Mouse (Mus musculus): ENCODE results near the gene Wwc2. TPM values are rescaled to one million over a fixed set of nuclear protein-coding genes. Genes with fewer than 3 reads are reported as not detected.

The Wwc2 gene
- polyA plus RNA-seq, 1 experiment from 2014 or later: 18.0 TPM

DNA sequence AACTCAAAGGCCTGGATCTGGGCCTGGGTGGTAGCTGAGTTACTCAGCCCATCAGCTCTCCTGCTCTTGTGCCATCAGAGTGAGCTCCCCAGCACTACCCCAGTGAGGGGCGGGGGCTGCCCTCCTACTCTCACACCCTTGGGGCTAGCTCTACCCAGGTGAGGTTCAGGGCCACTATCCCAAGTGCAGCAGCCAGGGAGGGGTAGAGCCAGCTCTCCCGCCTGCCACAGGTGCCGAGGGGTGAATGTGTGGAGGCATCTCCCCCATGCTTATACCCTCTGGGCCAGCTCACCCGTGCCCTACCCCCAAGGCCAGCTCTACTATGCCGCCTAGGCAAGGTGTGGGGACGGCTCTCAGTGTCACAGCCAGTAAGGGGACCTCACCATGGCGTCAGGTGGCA, 75.8 kb downstream of the Wwc2 start:
- no peak overlapping the region for H3K4me2 ChIP-seq
- H3K27me3 ChIP-seq: no peaks in the 10 kb centered on the region
- H3K36me3 ChIP-seq: peaks cover 10% of the 10 kb centered on the region
- H3K9ac ChIP-seq: no peak overlapping the region
- WGBS: 89% methylated on average over 7 of the region's 7 CpGs
- H3K4me3 ChIP-seq (replicated peaks): no peak overlapping the region
- ATAC-seq (replicated peaks; ENCODE audit: low FRiP score): 0 out of 2 replicates have a peak, but pooled peaks have one; percentile 36
- 0 out of 2 replicates have a peak, but pooled peaks cover under 1% of the 10 kb centered on the region for H3K9me3 ChIP-seq (replicated peaks)
- no peak overlapping the region for H3K27ac ChIP-seq
- H3K4me1 ChIP-seq: peaks cover 37% of the 10 kb centered on the region

DNA sequence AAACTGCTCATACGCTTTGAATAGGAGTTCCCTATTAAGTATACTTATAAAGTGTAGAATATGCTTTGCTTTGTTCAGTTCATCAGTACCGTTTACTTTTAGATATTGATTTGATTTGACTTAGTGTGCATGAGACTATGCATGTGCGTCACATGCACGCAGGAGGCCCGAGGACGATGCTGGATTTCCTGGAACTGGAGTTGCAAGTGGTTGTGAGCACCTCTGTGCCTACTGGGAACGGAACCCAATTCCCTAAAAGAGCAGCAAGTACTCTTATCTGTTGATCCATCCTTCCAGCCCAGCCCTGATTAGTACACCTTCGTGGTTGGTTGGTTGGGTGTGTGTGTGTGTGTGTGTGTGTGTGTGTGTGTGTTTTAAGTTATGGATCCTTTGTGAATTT, 76.6 kb downstream of the Wwc2 start:
- Histone ChIP-seq H3K4me2 (no peak overlapping the region), H3K4me1 (peaks cover 37% of the 10 kb centered on the region), H3K9ac (no peak overlapping the region), H3K27ac (no peak overlapping the region), H3K9me3 (replicated peaks) (peaks cover 6% of the 10 kb centered on the region), H3K27me3 (no peaks in the 10 kb centered on the region), H3K4me3 (replicated peaks) (no peak overlapping the region), H3K36me3 (peaks cover 13% of the 10 kb centered on the region; the same call in 1 of the 2 replicates)
- no peak for ATAC-seq (replicated peaks; ENCODE audit: low FRiP score)
- WGBS: 76% methylated on average over 8 of the region's 8 CpGs

DNA sequence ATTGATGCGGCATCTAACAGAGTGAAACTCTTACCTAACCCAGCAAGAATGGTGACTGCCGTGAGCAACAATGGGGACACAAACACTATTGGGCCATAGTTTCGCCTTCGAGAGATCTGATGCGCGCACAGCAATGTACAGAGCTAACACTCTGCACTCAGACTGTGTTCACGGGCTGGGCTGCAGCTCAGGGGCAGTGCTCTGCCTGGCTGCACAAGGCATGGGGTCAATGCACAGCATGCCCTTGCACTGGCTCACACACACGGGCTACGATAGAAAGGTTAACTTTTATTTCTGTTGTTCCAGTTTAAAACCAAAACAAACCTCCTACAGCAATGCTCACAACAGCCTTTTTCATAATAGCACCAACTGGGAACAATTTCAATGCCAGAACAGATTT, 77.1 kb downstream of the Wwc2 start:
- H3K36me3 ChIP-seq: peaks cover 8% of the 10 kb centered on the region; the same call in 1 of the 2 replicates
- H3K27ac ChIP-seq: no peak overlapping the region
- H3K9ac ChIP-seq: no peak overlapping the region
- peaks cover 37% of the 10 kb centered on the region for H3K4me1 ChIP-seq
- 57% methylated on average over 9 of the region's 9 CpGs for WGBS
- no peaks in the 10 kb centered on the region for H3K27me3 ChIP-seq
- no peak overlapping the region for H3K4me2 ChIP-seq
- ATAC-seq (replicated peaks; ENCODE audit: low FRiP score): peak; percentile 96
- H3K4me3 ChIP-seq (replicated peaks): no peak overlapping the region
- H3K9me3 ChIP-seq (replicated peaks): peaks cover 6% of the 10 kb centered on the region

DNA sequence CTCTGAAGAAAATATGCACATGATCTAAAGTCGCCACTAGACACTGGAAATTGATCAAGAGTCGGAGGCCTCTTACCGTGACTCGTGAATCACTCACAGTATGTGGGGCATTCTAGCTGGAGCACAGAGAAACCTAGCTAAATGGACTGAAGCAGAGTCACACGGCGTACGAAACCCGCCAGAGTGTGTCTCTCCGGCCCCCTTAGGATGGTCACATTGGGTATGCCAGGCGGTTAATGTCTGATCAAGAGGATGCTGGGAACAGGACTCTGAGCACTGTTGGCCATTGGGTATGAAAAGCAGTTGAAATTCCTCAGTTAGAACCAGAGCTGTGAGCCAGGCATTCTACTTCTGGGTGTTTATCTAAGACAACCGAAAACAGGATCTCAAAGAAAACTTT, 81.0 kb downstream of the Wwc2 start:
- 96% methylated on average over 11 of the region's 11 CpGs for WGBS
- H3K36me3 ChIP-seq: peaks cover 5% of the 10 kb centered on the region; the same call in 1 of the 2 replicates
- peaks cover 10% of the 10 kb centered on the region for H3K4me1 ChIP-seq
- no peaks in the 10 kb centered on the region for H3K27me3 ChIP-seq
- no peak overlapping the region for H3K9ac ChIP-seq
- H3K4me3 ChIP-seq (replicated peaks): no peak overlapping the region
- no peak overlapping the region for H3K4me2 ChIP-seq
- no peak for ATAC-seq (replicated peaks; ENCODE audit: low FRiP score)
- H3K9me3 ChIP-seq (replicated peaks): peaks cover 6% of the 10 kb centered on the region
- H3K27ac ChIP-seq: no peak overlapping the region

DNA sequence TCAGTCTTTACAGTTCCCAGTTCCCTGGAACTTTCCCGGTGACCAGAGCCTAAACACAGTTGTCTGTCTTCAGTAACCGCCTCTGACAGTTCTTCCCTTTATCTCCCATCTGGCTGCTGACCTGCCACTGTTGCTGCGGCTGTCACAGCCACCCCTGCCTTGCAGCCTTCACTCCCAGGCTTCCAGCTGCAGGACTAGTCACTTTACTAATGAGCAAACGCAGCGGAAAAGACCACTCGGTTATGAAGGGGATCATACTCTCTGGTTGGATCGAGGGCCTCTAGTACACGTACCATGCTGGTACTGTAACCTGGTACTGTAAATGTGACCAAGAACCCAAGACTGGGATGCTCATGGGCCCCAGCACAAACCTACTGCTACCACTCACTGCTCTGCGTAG, 83.7 kb downstream of the Wwc2 start:
- no peaks in the 10 kb centered on the region for H3K4me1 ChIP-seq
- peaks cover 5% of the 10 kb centered on the region; the same call in 1 of the 2 replicates for H3K36me3 ChIP-seq
- H3K4me3 ChIP-seq (replicated peaks): no peak overlapping the region
- H3K4me2 ChIP-seq: no peak overlapping the region
- no peak for ATAC-seq (replicated peaks; ENCODE audit: low FRiP score)
- H3K9me3 ChIP-seq (replicated peaks): peaks cover 6% of the 10 kb centered on the region
- H3K27ac ChIP-seq: no peak overlapping the region
- 84% methylated on average over 9 of the region's 9 CpGs for WGBS
- H3K27me3 ChIP-seq: no peaks in the 10 kb centered on the region
- H3K9ac ChIP-seq: no peak overlapping the region

DNA sequence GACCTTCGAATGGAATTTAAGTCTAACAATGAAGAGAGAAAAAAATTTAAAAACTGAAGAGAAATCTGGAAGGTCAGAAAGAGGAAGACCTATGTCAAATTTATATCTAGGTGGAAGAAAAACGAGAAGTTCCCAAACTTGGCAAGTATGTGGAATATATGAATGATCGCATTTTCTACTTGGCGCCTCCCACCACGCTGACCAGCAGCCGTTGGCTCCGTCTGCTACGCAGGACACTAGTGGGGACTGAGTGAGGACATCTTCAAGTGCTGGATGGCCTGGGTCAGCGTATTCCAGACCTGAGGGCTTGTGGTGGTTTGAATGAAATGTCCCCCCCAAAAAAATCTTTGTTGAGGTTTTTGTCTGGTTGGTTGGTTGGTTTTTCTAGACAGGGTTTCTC, 84.6 kb downstream of the Wwc2 start:
- H3K36me3 ChIP-seq: peaks cover 5% of the 10 kb centered on the region; the same call in 1 of the 2 replicates
- 93% methylated on average over 9 of the region's 9 CpGs for WGBS
- peaks cover 6% of the 10 kb centered on the region for H3K9me3 ChIP-seq (replicated peaks)
- no peak overlapping the region for H3K4me2 ChIP-seq
- H3K9ac ChIP-seq: no peak overlapping the region
- no peak overlapping the region for H3K4me3 ChIP-seq (replicated peaks)
- H3K27ac ChIP-seq: no peak overlapping the region
- H3K4me1 ChIP-seq: no peaks in the 10 kb centered on the region
- H3K27me3 ChIP-seq: no peaks in the 10 kb centered on the region
- no peak for ATAC-seq (replicated peaks; ENCODE audit: low FRiP score)

DNA sequence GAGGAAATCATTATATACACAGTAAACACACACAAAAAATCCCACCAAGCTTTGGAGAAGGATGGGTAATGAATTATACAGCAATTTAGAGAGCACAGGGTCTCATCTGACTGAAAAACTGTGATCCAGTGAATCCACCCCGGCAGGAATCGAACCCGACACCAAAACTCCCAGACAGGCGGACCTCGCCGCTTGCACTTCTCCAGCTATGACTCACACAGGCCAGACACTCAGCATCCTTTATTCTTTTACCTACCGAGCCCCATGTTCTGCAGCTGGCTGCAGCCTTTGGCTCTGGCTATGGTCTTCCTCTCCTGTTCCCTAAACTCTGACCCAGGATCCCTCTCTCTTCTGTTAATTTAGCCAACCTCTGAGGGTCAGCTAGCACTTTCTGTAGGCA, 85.5 kb downstream of the Wwc2 start:
- H3K4me2 ChIP-seq: no peak overlapping the region
- H3K27me3 ChIP-seq: no peaks in the 10 kb centered on the region
- H3K9me3 ChIP-seq (replicated peaks): peaks cover 6% of the 10 kb centered on the region
- WGBS: 90% methylated on average over 7 of the region's 7 CpGs
- peaks cover 9% of the 10 kb centered on the region for H3K36me3 ChIP-seq
- H3K4me1 ChIP-seq: no peaks in the 10 kb centered on the region
- no peak overlapping the region for H3K9ac ChIP-seq
- no peak for ATAC-seq (replicated peaks; ENCODE audit: low FRiP score)
- no peak overlapping the region for H3K4me3 ChIP-seq (replicated peaks)
- no peak overlapping the region for H3K27ac ChIP-seq

DNA sequence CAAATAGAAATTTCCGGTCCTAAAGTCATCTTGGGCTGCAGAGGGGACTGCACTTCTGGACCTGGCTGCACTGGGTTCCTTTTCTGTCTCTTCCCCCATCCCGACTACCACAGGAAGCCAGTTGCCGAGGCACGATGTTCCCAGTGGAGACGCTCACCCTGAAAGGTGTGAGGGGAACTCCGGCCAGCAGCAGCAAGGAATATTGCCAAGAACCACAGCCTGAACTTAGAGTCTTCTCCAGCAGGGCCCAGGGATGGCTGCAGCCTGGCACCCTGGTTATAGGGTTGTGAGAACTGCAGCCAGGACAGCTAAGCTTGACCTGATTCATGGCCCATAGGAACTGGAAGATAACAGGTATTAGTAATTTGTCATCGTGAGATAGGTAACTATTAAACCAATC, 86.7 kb downstream of the Wwc2 start:
- no peak overlapping the region for H3K27ac ChIP-seq
- no peaks in the 10 kb centered on the region for H3K4me1 ChIP-seq
- H3K9ac ChIP-seq: no peak overlapping the region
- H3K4me3 ChIP-seq (replicated peaks): no peak overlapping the region
- H3K27me3 ChIP-seq: no peaks in the 10 kb centered on the region
- no peak overlapping the region for H3K4me2 ChIP-seq
- H3K36me3 ChIP-seq: peaks cover 14% of the 10 kb centered on the region
- no peak for ATAC-seq (replicated peaks; ENCODE audit: low FRiP score)
- no peaks in the 10 kb centered on the region for H3K9me3 ChIP-seq (replicated peaks)
- 71% methylated on average over 7 of the region's 7 CpGs for WGBS

DNA sequence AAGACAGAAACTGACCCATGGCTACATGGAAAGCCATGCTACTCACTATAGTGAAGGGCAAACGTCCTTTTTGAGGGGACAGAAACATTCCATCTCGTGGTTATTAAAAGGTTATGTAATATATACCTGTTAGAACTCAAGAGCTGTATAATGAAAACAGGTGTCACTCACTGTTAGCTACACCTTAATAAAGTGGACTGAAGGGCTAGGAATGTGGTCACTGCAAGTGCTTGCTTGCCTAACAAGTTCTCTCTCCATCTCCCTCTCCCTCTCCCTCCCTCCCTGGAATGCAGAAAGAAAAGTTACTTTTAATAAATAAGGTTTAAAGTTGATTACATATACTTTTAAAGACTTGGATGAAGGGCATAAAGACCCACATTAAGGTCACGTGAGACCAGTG, 88.0 kb downstream of the Wwc2 start:
- Histone ChIP-seq H3K4me2 (no peak overlapping the region), H3K27ac (no peak overlapping the region), H3K36me3 (peaks cover 24% of the 10 kb centered on the region), H3K9ac (no peak overlapping the region), H3K4me3 (replicated peaks) (no peak overlapping the region), H3K9me3 (replicated peaks) (no peaks in the 10 kb centered on the region), H3K27me3 (no peaks in the 10 kb centered on the region), H3K4me1 (no peaks in the 10 kb centered on the region)
- 91% methylated on average over 3 of the region's 3 CpGs for WGBS
- ATAC-seq (replicated peaks; ENCODE audit: low FRiP score): no peak

DNA sequence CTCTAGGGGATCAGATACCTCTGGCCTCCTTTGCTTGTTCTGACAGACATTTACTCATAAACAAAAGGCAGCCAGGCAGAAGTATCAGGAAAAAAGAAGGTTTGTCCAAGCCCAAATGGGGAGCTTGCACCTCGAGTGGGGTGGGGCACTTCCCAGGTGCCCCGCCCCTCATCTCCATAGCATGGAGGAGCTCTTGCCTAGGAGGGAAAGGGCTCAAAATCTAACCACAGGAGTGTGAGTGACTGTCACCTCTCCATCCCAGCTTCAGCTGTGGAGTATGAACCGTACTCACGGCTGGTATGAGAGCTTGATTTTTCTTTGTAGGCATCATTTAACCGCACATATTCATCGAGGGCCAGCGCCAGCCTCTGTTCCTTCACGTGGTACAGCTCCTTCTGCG, 90.4 kb downstream of the Wwc2 start:
- H3K36me3 ChIP-seq: peaks cover 36% of the 10 kb centered on the region
- no peak overlapping the region for H3K4me2 ChIP-seq
- H3K27me3 ChIP-seq: no peaks in the 10 kb centered on the region
- H3K9ac ChIP-seq: no peak overlapping the region
- H3K4me1 ChIP-seq: no peaks in the 10 kb centered on the region
- 95% methylated on average over 9 of the region's 9 CpGs for WGBS
- no peak overlapping the region for H3K4me3 ChIP-seq (replicated peaks)
- H3K27ac ChIP-seq: no peak overlapping the region
- H3K9me3 ChIP-seq (replicated peaks): no peaks in the 10 kb centered on the region
- ATAC-seq (replicated peaks; ENCODE audit: low FRiP score): no peak

DNA sequence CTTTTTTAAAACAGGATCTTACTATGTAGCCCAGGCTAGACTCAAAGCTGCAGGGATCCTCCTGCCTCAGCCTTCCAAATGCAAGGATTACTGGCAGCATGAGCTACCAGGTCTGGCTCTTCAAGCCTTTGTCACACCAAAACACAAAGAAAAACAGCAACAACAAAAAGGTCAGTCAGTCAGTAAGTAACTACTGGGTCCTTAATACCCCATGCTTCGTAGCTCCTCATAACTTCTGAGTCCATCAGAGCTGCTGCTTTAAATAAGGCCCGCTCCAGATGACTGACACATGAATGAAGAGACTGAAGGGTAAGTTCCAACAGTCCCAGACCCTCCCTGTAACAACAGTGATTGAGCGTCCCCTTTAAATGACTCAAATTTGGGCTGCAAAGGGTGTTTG, 90.8 kb downstream of the Wwc2 start:
- 96% methylated on average over 3 of the region's 3 CpGs for WGBS
- Histone ChIP-seq H3K27me3 (no peaks in the 10 kb centered on the region), H3K9me3 (replicated peaks) (no peaks in the 10 kb centered on the region), H3K4me2 (no peak overlapping the region), H3K27ac (no peak overlapping the region), H3K4me1 (no peaks in the 10 kb centered on the region), H3K36me3 (peaks cover 36% of the 10 kb centered on the region), H3K9ac (no peak overlapping the region), H3K4me3 (replicated peaks) (no peak overlapping the region)
- ATAC-seq (replicated peaks; ENCODE audit: low FRiP score): no peak

DNA sequence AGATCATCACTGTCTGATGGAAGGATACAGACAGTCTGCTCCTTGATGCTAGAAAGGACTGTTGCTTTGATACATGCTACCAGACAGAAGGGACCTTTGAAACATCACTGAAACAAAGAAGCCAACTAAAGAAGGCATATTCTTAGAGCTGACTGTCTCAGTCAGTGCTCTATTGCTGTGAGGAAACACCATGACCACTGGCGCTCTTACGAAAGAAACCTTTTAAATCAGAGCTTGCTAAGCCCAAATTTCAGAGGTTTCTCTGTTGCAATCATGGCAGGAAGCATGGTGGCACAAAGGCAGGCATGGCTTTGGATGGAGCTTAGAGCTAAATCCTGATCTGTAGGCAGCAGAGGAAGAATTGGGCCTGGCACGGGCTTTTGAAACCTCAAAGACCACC, 98.3 kb downstream of the Wwc2 start:
- no peak overlapping the region for H3K9ac ChIP-seq
- H3K9me3 ChIP-seq (replicated peaks): no peaks in the 10 kb centered on the region
- no peak for ATAC-seq (replicated peaks; ENCODE audit: low FRiP score)
- no peak overlapping the region for H3K4me3 ChIP-seq (replicated peaks)
- 96% methylated on average over 3 of the region's 3 CpGs for WGBS
- H3K4me1 ChIP-seq: 0 out of 2 replicates have a peak, but pooled peaks cover 5% of the 10 kb centered on the region
- no peak overlapping the region for H3K27ac ChIP-seq
- H3K27me3 ChIP-seq: no peaks in the 10 kb centered on the region
- H3K4me2 ChIP-seq: no peak overlapping the region
- peaks cover 29% of the 10 kb centered on the region for H3K36me3 ChIP-seq

DNA sequence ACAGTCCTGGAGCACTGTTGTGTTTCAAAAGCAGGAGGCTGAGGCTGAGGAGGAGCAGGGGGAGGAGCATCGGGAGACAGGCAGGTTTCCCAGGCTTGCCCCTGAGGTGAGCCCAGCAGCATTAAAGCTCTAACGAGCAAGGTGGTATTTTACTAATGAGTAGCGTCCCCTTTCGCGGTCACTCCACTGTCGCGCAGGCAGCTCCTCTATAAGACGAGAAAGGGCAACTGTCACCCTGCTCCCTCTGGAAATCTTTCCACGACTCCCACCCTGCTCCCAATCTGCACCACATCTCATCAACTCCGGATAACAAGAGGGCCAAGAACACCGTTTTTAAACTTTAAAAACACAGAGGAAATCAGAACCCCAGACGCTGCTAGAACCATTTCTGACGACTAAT, 99.1 kb downstream of the Wwc2 start:
- Histone ChIP-seq H3K4me3 (replicated peaks) (no peak overlapping the region), H3K27me3 (no peaks in the 10 kb centered on the region), H3K9me3 (replicated peaks) (no peaks in the 10 kb centered on the region), H3K27ac (no peak overlapping the region), H3K4me2 (no peak overlapping the region), H3K9ac (no peak overlapping the region), H3K4me1 (0 out of 2 replicates have a peak, but pooled peaks cover 5% of the 10 kb centered on the region), H3K36me3 (peaks cover 26% of the 10 kb centered on the region)
- no peak for ATAC-seq (replicated peaks; ENCODE audit: low FRiP score)
- WGBS: 55% methylated on average over 13 of the region's 13 CpGs
